Mouse (Mus musculus) cerebellum, postnatal 36 days (tissue): ENCODE measurements around the gene Ywhah.
"Not testable (repeated sequence)": the region's sequence is repeated elsewhere in the genome, so short reads cannot be mapped to it uniquely, and the experiment has no call there.

ENCODE experiments used
- DNase-seq, 2 experiments: peaks; one replicate each; pipeline ENCODE4 v3.0.0; 2021 to 2022; ENCODE audit warnings: mixed read lengths in 2 of 2

The Ywhah gene

DNA sequence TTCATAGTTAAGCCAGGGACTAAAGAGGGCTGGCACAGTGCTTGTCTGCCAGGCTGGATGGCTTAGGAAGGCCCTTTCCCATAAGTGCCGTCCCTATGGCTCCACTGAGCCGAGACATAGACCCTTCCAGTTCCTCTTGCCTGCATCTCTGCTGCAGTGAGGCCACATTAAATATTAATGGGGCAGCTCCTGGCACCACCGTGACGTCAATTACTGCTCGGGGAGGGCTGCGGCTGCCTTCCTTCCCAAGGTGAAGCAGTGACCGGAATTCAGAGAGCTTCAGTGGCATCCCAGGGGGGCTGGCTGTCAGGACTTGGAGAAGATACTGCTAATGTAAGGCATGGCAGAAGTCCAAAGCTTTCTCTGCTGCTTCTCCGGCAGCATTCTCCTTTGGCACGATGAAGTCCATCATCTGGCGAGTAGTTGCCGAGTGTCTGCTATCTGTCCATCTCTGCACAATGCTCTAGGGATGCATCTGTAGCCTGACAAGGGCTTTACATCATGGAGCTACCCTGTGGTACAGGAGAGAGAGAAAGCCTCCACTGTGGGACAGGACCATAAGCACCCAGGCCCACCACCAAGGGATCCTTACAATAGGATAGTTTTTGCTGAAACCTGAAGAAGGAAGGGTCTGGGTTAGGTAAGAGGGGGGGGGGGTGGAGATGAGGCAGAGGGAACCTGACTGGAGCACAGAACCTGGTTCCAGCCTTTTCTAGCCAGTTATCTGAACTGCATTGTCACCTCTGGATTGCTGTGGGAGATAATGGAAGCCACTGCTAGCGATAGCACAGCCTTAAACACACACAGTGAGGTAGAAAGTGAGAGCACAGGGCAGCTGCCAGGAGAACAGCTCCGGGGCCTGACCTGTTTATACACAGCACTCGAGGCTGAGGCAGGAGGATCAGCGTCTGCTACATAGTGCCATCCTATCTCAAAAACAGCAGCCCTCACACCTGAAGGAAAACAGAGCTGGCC, 7.2 kb upstream of the Ywhah start:
- DNase-seq: peak; percentile 60 to 69

DNA sequence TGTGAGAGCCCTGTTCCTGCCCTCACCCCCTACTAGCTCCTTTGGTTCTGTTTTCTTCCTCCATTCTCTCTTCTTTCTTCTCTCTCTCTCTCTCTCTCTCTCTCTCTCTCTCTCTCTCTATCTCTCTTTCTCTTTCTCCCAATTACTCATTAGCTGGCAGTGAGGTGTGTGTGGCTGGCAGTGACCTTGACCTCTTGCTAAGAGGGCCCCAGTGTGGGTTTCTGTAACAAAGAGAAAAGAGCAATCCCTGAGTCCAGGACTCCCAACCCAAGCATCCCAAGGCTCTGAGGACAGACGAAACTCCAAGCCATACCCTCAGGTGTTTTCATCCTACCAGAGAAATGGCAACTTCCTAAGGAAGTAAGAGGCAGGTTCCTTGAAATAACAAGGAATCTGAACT, 4.5 kb upstream of the Ywhah start:
- DNase-seq: no peak

DNA sequence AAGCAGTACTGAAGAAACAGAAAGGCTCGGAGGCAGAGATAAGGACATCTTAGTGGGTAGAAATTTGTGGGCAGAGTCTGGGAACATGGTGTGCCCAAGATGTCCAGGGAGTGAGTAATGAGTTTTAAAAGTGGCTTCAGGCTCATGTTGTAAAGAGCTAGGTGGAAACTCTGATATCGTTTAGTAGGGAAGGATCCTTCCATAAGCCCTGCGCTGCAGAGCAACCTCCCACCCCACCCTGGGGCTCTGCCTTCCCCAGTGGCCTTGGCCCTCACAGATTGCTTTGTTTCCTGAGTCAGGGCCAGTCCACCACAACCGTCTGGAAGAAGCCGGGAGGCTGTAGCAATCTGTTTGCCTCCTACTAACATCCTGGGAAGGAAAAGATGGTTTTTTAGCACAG, 3.0 kb upstream of the Ywhah start:
- no peak for DNase-seq

DNA sequence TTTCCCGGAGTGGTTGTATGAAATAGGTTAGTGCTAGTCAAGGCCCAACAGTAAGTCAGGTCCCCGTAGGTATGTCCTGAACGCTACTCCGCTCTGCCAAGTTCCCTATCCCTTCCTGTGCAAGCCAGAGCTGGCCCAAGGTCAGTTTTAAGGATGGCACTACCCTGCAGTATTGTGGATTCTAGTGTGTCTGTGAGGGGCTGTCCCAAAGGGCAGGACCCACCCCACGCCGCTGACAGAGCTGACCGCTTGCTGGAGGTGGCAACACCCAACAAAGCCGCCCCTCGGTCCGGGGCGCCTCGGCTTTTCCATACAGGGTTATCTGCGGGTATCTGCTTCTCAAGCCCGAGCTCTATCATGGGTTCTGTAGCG, 441 bp upstream of the Ywhah start:
- DNase-seq: no peak

DNA sequence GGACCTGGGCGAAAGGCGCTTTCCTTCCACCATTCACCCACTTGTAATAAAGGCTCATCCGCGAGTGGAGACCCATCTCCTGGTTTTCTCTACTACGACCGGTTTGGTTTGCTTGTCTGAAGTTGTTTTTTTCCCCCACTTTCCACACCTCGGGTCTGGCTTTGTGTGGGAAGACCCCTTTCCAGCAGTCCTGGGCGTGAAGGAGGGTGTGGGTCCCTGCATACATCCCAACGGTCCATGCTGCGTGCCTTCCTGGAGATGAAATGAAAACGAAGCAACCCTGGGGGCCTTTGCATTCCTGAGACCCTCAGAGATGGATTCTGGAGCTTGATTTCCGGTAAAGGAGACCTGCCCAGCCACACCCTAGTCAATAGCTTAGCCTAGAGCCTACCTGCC, 808 bp downstream of the Ywhah start:
- peak; percentile 19 to 39 for DNase-seq

DNA sequence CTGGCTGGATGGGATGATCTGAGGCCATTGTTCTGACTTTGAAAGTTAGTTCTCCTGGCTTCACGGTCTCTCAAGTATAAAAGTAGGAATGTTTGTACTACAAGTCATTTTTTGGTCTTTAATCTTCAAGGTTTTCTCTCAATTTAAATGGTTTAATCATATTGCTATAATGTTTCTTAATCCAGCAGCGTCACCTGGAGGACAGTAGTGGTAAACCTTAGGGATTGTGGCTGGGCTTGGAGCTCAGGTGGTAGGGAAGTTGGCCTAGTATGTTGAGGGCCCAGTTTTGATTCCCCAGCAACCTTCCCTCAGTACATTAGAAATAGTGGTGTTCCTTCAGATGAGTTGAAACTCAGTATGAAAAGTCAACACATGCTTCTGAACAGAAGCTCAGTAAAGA, 3.0 kb downstream of the Ywhah start:
- peak; percentile 33 to 58 for DNase-seq

DNA sequence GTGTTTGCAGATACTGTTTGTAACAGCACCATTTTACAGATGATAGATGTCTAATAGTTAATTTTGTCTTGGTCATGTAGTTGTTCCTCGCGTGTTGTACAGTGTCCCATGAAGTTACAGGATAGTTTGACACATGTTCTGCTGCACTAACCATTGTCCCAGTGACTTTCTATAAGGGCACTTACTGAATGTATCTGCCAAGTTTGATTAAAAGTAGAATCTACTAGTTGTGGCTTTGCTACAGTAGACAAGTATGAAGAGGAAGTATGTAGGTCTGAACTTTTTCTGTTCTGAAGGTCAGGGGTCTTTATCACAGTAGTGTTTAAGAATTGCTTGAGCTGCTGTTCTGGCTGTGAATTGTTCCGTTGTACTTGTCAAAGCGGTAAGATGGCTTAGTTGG, 4.7 kb downstream of the Ywhah start:
- no peak for DNase-seq

DNA sequence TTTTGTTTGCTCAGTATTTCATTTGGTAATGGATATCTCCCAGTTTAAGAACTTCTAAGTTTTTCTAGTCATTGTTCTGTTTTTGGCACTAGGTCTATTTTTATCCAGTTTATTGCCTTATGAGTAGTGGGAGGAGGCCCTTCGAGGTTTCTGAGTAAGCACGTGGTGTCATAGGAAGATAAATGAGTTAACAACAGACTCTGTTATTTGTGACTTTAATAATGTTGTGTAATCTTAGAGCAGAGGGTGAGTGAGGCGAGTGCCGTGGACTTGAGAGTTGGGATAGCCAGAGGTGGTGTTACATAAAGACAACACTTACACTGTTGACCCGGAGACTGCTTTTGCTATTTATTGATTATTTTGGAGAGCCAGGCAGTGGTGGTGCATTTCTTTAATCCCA, 5.9 kb downstream of the Ywhah start:
- no peak for DNase-seq

DNA sequence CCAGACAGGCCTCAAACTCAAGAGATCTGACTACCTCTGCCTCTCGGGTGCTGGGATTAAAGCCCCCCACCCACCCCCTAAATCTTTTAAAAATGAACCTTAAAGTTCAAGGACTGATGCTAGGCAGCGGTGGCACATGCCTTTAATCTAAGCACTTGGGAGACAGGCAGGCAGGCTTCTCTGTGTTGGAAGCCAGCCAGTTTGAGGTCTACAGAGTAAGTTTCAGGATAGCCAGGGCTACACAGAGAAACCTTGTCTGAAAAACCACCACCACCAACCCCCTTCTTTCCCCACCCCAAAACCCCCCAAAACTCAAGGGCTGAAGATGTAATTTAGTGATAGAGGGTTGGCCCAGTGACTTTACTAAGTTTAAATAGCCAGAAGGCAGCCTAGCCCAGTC, 10.0 kb downstream of the Ywhah start:
- DNase-seq: no peak

DNA sequence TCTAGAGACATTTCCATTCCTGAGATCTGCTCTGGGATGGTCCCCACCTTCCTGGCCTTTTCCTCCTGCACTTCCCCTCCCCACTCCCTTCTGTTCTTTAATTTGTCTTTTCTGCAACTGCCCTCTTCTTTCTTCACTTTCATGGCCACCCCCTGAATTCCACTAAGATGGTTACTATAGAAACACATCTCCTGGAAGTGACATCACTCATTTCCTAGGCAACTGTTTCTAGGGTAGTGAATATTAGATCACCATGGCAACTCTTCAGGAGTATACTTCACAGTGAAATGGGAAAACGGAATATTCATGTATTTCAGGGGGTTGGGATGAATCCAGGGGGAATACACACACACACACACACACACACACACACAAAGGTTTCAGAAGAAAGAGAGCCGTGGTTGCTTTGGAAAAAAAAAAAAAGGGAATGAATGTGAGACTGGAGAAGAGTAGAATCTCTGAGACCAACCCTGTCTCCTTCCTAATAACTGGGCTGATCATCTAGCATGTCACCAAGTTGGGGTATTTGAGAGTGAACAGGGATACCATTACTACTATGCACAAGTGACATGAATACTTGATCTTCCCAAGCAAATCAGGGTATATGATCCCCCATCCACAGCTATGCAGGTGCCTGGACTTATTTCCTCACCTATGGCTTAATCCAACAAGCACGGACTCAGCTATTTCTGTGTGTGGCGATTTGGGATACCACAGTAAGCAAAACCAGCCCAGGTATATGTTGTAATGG, 12.0 kb downstream of the Ywhah start:
- no peak for DNase-seq

DNA sequence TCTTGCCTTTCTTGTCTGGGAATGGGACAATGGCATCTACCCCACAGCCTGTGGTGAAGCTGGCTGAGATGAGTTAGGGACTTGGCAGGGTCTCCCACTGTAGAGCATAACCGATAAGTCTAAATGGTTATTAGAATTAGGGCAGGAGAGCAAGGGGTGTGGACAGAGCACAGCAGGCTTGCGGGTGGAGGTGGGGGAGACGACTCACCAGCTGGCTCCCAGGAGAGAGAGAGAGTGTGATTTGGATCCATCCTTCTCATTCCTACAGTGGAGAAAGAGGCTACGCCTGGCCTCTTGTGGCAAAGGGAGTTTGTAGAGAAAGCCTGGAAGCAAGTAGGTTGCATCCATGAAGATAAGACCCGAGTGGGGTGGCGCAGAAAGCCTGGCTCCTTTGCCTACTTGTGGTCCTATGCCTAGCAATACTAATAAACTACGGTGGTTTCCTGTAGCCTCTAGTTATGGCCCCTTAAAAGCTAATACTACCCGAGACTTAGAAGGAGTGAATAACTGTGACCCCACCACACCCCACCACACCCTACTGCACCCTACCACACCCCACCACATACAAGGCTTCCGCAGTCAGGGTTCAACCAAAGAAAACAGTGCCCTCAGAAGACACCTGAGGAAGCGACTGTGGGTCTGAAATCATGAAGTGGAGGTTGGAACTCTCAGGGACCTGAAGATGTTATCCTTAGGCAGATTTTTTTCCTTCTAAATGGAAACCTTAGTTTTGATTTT, 13.6 kb downstream of the Ywhah start:
- no peak for DNase-seq

DNA sequence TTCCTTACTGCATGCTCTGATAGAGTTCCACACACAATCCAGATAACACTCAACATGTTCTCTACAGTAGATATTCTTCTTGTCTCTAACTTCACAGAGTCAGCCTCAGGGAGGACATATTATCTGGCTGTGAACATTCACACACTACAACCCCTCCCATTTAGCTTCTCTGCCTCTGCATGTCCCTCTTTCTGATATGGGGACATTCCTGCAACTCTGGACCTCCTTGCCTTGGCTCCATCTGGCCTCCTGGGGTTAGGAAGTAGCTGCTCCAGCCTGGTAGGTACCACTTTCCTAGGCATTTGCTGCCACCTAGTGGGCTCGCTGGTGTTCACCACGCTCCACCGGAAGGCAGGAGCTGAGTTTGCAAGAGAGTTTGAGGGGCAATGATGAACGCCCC, 14.5 kb downstream of the Ywhah start:
- DNase-seq: peak; percentile 82

DNA sequence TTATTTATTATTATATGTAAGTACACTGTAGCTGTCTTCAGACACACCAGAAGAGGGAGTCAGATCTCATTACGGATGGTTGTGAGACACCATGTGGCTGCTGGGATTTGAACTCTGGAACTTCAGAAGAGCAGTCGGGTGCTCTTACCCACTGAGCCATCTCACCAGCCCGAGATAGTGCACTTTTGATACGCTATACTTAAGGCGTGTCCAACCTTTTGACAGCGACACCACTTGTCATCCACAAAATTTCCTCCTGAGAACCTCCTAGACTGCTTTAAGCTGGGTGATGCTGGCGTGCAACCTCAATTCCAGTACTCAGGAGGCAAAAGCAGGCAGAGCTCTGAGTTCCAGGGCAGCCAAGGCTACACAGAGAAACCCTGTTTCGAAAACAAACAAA, 15.0 kb downstream of the Ywhah start:
- DNase-seq: not testable (repeated sequence)

DNA sequence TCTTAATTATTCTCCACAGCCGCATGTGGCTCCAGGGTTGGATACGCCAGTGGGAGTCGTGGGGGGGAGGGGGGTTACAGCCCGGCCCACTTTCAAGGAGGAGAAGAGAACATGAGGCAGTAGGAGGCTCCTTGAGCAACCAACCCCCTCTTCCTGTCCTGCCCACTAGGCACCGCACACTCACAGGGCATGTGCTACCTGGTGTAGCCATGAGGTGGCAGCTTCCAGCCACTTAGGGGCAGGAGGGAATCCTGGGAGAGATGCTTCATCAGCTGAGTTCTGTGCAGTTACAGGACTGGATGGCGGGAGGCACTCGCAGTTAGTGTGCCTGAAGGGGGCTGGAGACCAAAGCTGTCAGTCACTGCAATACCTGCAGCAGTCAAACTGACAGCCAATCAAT, 15.5 kb downstream of the Ywhah start:
- no peak for DNase-seq

DNA sequence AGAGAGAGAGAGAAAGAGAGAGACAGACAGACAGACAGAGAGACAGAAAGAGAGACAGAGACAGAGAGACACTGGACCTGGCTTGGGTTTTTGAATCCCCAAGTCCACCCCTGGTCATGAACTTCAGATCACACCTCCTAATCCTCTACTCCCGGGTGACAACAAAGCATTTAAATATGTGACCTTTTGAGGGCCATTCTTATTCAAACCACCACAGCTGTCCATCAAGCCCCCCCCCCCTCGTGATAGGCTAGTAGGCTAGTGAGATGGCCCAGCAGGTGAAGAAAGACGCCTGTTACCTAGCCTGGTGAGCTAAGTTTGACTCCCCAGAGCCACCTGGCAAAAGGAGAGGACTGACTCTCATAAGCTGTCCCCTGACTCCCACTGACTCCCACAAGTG, 16.3 kb downstream of the Ywhah start:
- DNase-seq: no peak

DNA sequence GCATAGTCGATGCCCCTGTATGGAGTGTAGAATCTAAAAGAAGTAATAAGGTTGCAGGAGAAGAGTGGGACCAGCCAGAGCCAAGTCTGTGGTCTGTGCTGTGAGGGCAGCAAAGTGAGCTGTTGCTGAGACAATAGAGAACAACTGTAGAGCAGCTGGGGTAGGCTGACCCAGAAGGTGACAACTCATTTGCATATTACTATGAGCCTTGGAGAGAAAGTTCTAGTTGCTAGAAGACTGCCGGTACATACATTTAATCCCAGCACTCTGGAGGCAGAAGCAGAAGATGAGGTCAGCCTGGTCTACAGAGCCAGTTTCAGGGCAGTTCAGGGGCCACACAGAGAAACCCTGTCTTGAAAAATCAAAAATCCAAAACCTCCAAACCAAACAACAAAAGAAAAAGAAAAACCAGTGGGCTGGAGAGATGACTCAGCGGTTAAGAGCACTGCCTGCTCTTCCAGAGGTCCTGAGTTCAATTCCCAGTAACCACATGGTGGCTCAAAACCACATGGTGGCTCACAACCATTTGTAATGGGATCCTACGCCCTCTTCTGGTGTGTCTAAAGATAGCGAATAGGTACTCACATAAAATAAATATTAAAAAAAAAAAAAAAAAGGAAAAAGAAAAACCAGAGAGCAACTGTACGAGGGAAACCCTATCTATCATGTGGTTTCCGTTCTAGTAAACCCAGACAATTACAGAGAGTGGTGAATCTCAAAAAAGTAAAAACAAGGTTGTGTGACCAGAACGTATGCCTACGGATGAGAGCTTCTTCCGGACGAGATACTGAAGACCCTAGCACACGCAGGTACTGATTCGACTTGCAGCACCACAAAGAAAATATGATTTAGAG, 20.3 kb downstream of the Ywhah start:
- DNase-seq: no peak

DNA sequence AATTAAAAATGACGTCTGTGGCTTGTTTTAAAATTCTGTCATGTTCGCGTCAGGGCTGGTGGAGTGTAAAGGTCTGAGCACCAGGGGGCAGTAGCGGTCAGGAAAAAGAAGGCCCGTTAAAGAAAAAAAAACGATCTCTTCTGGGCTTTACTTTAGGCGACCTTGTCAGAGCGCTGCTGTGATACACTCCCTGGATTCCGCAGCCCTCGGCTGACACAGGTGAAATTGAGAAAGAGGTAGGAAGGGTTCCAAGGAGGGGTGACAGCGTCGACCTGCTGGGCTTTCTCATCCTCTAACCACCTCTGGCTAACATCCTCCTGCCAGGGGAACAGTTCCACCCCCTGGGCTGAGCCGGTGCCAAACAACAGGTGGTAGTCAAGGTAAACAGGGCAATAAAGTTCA, 20.9 kb downstream of the Ywhah start:
- DNase-seq: peak; percentile 65 to 68

DNA sequence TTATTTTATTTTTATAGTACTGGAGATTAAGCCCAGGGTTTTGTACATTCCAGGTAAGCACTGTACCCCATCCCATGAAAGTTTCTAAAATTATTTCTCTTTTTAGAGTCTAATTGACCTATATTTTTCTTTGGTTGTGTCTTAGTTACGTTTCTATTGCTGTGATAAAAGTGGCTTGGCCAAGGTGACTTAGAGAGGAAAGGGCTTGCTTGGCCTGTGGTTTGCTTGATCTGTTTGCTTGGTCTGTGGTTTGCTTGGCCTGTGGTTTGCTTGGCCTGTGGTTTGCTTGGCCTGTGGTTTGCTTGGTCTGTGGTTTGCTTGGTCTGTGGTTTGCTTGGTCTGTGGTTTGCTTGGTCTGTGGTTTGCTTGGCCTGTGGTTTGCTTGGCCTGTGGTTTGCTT, 22.1 kb downstream of the Ywhah start:
- not testable (repeated sequence) for DNase-seq

DNA sequence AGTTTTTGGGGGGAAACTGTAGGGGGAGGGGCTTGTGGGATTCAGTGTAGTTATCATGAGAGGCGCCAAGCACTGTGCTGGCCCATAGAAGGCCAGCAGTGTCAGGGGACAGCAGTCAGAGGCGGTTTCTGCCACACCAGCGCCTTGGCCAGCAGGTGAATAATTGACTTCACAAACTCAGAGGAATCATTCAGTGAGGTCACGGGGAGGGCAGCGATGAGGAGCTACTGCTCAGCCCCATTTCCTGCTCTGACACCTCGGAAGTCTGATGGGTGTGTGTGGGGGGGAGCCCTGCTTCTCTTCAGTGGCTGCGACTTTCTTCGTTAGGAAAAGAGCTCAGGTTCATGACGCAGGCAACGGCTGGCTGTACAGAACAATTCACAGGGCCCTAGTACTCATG, 24.8 kb downstream of the Ywhah start:
- DNase-seq: no peak

DNA sequence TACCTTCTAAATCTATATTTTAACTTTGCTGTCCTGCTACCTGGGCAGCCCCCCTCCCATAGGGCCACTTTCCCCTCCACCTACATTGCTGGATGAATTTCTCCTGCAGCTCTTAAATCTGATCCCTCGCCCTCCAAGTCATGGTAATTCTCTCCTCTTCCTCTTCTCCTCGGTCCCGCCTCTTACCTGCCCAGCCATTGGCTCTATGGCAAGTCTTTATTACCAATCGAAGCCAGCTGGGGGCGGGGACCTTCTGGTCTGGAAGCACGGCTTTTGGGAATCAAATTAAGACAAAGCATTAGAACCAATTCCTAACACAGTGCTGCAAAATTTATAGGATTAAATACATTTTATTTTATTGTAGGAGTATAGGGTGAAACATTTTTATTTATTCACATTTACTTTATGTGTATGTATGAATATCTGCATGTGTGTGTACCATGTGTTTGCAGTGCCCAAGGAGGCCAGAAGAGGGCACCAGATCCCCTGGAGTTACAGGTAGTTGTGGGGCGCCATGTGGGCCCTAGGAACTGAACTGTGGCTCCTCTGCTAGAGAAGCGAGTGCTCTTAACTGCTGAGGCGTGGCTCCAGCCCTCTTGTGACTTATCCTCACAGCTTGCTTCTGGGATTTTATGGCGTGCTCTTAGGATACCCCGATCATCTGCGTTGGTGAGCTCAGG, 26.2 kb downstream of the Ywhah start:
- no peak for DNase-seq

DNA sequence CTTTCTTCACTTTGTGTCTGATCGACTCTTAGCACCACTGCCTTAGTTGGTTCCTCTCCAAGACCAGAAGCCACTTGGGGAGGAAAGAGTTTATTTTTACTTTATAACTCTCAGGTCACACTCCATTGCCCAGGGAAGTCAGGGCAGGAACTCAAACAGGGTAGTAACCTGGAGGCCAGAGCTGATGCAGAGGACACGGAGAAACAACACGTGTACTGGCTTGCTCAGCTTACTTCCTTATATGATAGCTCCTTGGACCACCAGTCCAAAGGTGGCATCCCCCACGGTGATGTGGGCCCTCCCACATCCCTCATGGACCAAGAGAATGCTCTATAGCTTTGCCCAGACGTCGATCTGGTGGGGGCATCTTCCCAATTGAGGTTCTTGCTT, 26.7 kb downstream of the Ywhah start:
- no peak for DNase-seq
